Mouse (Mus musculus) frontal cortex, adult 2 months (tissue): ENCODE results near the gene Gins3. TPM values are rescaled to one million over a fixed set of nuclear protein-coding genes. Genes with fewer than 3 reads are reported as not detected.
"Not testable (repeated sequence)": the region's sequence is repeated elsewhere in the genome, so short reads cannot be mapped to it uniquely, and the experiment has no call there.

Experiments
- DNase-seq, 2 experiments: peaks; one replicate each; pipeline ENCODE4 v3.0.0; 2022; ENCODE audit warnings: low spot score in 1 of 2; ENCODE audit errors: extremely low spot score in 1 of 2
- polyA plus RNA-seq: library from polyadenylated mRNA; depleted of rRNA; stranded (reverse); fragments of >200 nt; gene quantifications from 2 replicates; pipeline ENCODE4 v1.2.3, GENCODE M21; 2012

Gins3 gene
- polyA plus RNA-seq, 1 experiment = 2.7 TPM

- DNase-seq = no peak
Measured at GRCm38 (mm10) chr8:95644942-95645341, 11.7 kb downstream of the Gins3 start.

GRCm38 (mm10) chr8:95648251-95648650 is 15.0 kb downstream of the Gins3 start:
- DNase-seq = no peak

- no peak for DNase-seq
Measured at GRCm38 (mm10) chr8:95653351-95653750, 20.1 kb downstream of the Gins3 start.

- DNase-seq = no peak
Measured at GRCm38 (mm10) chr8:95655831-95656230, 22.6 kb downstream of the Gins3 start.

- DNase-seq = no peak
Measured at GRCm38 (mm10) chr8:95656316-95657002, 23.2 kb downstream of the Gins3 start.

GRCm38 (mm10) chr8:95657523-95657922 is 24.3 kb downstream of the Gins3 start:
- no peak for DNase-seq

GRCm38 (mm10) chr8:95660334-95660882 is 27.2 kb downstream of the Gins3 start:
- DNase-seq = no peak

GRCm38 (mm10) chr8:95661085-95661484 is 27.8 kb downstream of the Gins3 start:
- DNase-seq = no peak

- no peak for DNase-seq
Measured at GRCm38 (mm10) chr8:95661575-95661974, 28.3 kb downstream of the Gins3 start.

GRCm38 (mm10) chr8:95662885-95663598 is 29.8 kb downstream of the Gins3 start:
- no peak for DNase-seq

GRCm38 (mm10) chr8:95663599-95663949 is 30.3 kb downstream of the Gins3 start:
- DNase-seq = no peak

- not testable (repeated sequence) for DNase-seq
Measured at GRCm38 (mm10) chr8:95665813-95666452, 32.7 kb downstream of the Gins3 start.

GRCm38 (mm10) chr8:95668163-95668958 is 35.1 kb downstream of the Gins3 start:
- DNase-seq = no peak

GRCm38 (mm10) chr8:95669967-95670366 is 36.7 kb downstream of the Gins3 start:
- no peak for DNase-seq

- DNase-seq = no peak
Measured at GRCm38 (mm10) chr8:95671861-95672260, 38.6 kb downstream of the Gins3 start.

GRCm38 (mm10) chr8:95672811-95673210 is 39.6 kb downstream of the Gins3 start:
- no peak for DNase-seq

GRCm38 (mm10) chr8:95676631-95677030 is 43.4 kb downstream of the Gins3 start, which contains the start of gene Ndrg4:
Gene Ndrg4, plus strand, starts transcription at chr8:95676980.
- DNase-seq = no peak

GRCm38 (mm10) chr8:95677591-95678023 is 44.4 kb downstream of the Gins3 start:
- no peak for DNase-seq

GRCm38 (mm10) chr8:95678024-95678611 is 44.9 kb downstream of the Gins3 start:
- DNase-seq = peak in 1 of 2 experiments; percentile 73

GRCm38 (mm10) chr8:95688073-95688672 is 54.9 kb downstream of the Gins3 start:
- peak in 1 of 2 experiments; percentile 82 for DNase-seq
